Mouse (Mus musculus) left cerebral cortex, adult 9 months (tissue): ENCODE results near the gene Pcsk6.

Experiments used
- DNase-seq, 2 experiments: peaks; one replicate each; pipeline ENCODE4 v3.0.0; 2022; ENCODE audit warnings: low spot score in 2 of 2

Pcsk6 gene

GRCm38 (mm10) chr7:66001035-66001754, 139.7 kb downstream of the Pcsk6 start:
- no peak for DNase-seq

GRCm38 (mm10) chr7:66001797-66002196, 140.3 kb downstream of the Pcsk6 start:
- DNase-seq: no peak

- no peak for DNase-seq
Observed at GRCm38 (mm10) chr7:66003447-66003846, 141.9 kb downstream of the Pcsk6 start.

- DNase-seq: no peak
Observed at GRCm38 (mm10) chr7:66003865-66004638, 142.5 kb downstream of the Pcsk6 start.

GRCm38 (mm10) chr7:66005066-66005465, 143.5 kb downstream of the Pcsk6 start:
- no peak for DNase-seq

- peak in 1 of 2 experiments; percentile 20 for DNase-seq
Observed at GRCm38 (mm10) chr7:66008161-66008891, 146.8 kb downstream of the Pcsk6 start.

- DNase-seq: peak in 1 of 2 experiments; percentile 20
Observed at GRCm38 (mm10) chr7:66008892-66009273, 147.3 kb downstream of the Pcsk6 start.

- DNase-seq: no peak
Observed at GRCm38 (mm10) chr7:66010518-66010917, 149.0 kb downstream of the Pcsk6 start.

- peak in 1 of 2 experiments; percentile 33 for DNase-seq
Observed at GRCm38 (mm10) chr7:66027747-66028146, 166.2 kb downstream of the Pcsk6 start.

- no peak for DNase-seq
Observed at GRCm38 (mm10) chr7:66028766-66029512, 167.4 kb downstream of the Pcsk6 start.

GRCm38 (mm10) chr7:66036809-66037208, 175.3 kb downstream of the Pcsk6 start:
- DNase-seq: no peak

- no peak for DNase-seq
Observed at GRCm38 (mm10) chr7:66038261-66038660, 176.7 kb downstream of the Pcsk6 start.

GRCm38 (mm10) chr7:66038730-66039129, 177.2 kb downstream of the Pcsk6 start:
- no peak for DNase-seq

- no peak for DNase-seq
Observed at GRCm38 (mm10) chr7:66040026-66040814, 178.7 kb downstream of the Pcsk6 start.

- DNase-seq: no peak
Observed at GRCm38 (mm10) chr7:66043552-66044459, 182.3 kb downstream of the Pcsk6 start, which contains the start of gene Gm45213. TSS of gene Gm45213 (plus strand) at chr7:66043602.

- no peak for DNase-seq
Observed at GRCm38 (mm10) chr7:66044617-66045016, 183.1 kb downstream of the Pcsk6 start.

- DNase-seq: no peak
Observed at GRCm38 (mm10) chr7:66046921-66047918, 185.7 kb downstream of the Pcsk6 start.

- no peak for DNase-seq
Observed at GRCm38 (mm10) chr7:66047975-66048374, 186.4 kb downstream of the Pcsk6 start.
